Mouse (Mus musculus): ENCODE measurements around the gene Cdc7. TPM values are rescaled to one million over a fixed set of nuclear protein-coding genes. Genes with fewer than 3 reads are reported as not detected.

Cdc7 gene
- total and polyA plus RNA-seq, 2 experiments from 2014 or later = 23.5 to 36.8 TPM

DNA sequence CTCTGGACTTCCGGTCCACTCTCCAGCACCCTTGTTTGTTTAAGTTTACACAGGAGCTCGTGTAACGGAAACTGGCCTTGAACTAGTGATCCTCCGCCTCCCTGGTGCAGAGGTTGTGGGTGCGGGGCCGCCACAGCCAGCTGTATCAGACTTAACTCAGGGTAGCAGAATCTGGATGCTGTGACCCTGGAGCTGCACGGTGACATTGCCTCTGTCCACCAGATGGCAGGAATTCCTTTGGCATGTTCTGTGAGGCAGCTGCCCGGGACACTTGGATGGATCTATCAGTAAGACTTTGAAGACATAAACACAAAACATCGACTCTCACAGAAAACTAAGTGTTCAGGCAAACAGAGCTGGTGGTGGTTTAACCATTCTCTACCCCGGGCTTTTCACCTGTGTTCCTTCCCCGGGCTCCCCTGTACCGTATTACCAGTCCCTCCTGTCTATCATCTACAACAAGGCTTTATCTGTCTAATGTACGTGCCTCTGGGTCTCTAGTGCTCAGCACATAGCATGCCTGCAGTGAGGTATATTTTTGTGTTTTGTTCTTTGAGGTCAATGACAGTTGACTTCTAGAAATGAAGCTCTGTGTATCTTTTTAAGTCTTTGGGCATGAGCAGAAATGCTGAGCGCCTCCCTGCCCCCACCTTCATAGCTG lies 26.6 kb downstream of the Cdc7 start:
- WGBS = 52% methylated on average over 14 of the region's 14 CpGs
- Histone ChIP-seq H3K9me3 (ENCODE audit: low read length) (no peaks in the 10 kb centered on the region), H3K9ac (no peak overlapping the region), H3K4me1 (ENCODE audit: insufficient read depth) (no peaks in the 10 kb centered on the region), H3K36me3 (ENCODE audit: insufficient read depth) (no peaks in the 10 kb centered on the region), H3K27me3 (ENCODE audit: insufficient read depth, low read length) (no peaks in the 10 kb centered on the region), H3K27ac (ENCODE audit: low read depth, low read length) (no peak overlapping the region), H3K4me2 (ENCODE audit: low read depth) (no peak overlapping the region), H3K4me3 (ENCODE audit: low read depth, low read length) (no peak overlapping the region)
- DNase-seq (peak; percentile 61), ATAC-seq (0 out of 2 replicates have a peak, but pooled peaks have one; percentile 53)
- peak; percentile 80 for TF ChIP-seq CTCF (IDR thresholded peaks at IDR 0.05; ENCODE audit: low read depth)

DNA sequence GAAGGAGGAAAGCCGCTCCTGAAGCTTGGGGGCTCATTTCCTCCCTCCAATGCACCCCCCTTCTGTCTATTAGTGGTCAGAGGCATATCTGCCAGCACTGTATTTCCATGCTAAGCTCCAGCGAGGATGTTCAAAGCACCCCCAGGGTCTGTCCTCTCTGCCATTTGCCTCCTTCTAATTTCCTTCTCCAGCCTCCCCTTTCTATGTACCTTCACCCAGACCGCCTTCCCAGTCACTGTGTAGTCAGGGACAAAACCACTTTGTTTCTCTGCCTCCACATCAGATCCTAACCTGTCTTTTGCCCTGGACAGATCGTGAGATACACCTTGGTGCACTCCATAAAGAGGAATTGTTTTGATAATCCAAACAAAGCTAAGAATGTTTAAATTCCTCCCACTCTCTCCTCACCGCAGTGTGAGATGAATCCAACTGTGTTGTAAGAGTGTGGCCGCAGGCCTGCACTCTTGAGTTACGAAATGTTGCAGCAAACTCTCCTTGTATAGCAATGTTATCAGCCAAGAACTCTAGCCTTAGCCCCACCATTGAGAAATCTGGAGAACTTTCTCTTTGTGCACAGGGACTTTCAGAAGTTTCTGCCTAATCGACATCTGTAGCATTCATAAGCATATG lies 27.3 kb downstream of the Cdc7 start:
- Histone ChIP-seq H3K27me3 (ENCODE audit: insufficient read depth, low read length) (no peaks in the 10 kb centered on the region), H3K4me3 (ENCODE audit: low read depth, low read length) (no peak overlapping the region), H3K4me1 (ENCODE audit: insufficient read depth) (no peaks in the 10 kb centered on the region), H3K27ac (ENCODE audit: low read depth, low read length) (no peak overlapping the region), H3K9me3 (ENCODE audit: low read length) (no peaks in the 10 kb centered on the region), H3K4me2 (ENCODE audit: low read depth) (no peak overlapping the region), H3K36me3 (ENCODE audit: insufficient read depth) (no peaks in the 10 kb centered on the region), H3K9ac (no peak overlapping the region)
- DNase-seq = no peak
- TF ChIP-seq CTCF (IDR thresholded peaks at IDR 0.05; ENCODE audit: low read depth) = no peak
- WGBS = 77% methylated on average over 8 of the region's 8 CpGs
- no peak for ATAC-seq

DNA sequence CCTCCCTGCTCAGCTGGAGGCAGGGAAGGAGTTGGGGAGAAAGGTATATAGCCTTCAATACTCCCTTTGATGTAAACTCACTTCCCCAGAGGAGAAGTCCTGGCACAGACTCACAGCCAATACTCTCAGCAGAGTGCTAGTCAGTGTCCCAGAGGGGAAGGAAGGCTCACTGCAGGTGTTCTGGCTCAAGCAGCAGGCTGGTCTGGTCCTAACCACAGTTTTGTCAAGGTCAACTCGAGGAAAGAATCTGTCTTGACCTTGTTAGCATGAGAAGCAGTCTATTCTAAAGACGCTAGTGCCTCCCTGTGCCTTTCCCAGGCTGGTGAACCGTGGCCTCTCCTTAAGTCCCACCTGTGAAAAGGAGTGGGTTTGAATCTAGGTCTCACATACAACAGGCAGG lies 30.6 kb downstream of the Cdc7 start:
- Histone ChIP-seq H3K4me3 (ENCODE audit: low read depth, low read length) (no peak overlapping the region), H3K4me2 (ENCODE audit: low read depth) (no peak overlapping the region), H3K27me3 (ENCODE audit: insufficient read depth, low read length) (no peaks in the 10 kb centered on the region), H3K36me3 (ENCODE audit: insufficient read depth) (no peaks in the 10 kb centered on the region), H3K4me1 (ENCODE audit: insufficient read depth) (no peaks in the 10 kb centered on the region), H3K27ac (ENCODE audit: low read depth, low read length) (no peak overlapping the region), H3K9me3 (ENCODE audit: low read length) (no peaks in the 10 kb centered on the region), H3K9ac (no peak overlapping the region)
- DNase-seq (no peak), ATAC-seq (no peak)
- TF ChIP-seq CTCF (IDR thresholded peaks at IDR 0.05; ENCODE audit: low read depth) = no peak
- WGBS = 26% methylated on average over 3 of the region's 3 CpGs

DNA sequence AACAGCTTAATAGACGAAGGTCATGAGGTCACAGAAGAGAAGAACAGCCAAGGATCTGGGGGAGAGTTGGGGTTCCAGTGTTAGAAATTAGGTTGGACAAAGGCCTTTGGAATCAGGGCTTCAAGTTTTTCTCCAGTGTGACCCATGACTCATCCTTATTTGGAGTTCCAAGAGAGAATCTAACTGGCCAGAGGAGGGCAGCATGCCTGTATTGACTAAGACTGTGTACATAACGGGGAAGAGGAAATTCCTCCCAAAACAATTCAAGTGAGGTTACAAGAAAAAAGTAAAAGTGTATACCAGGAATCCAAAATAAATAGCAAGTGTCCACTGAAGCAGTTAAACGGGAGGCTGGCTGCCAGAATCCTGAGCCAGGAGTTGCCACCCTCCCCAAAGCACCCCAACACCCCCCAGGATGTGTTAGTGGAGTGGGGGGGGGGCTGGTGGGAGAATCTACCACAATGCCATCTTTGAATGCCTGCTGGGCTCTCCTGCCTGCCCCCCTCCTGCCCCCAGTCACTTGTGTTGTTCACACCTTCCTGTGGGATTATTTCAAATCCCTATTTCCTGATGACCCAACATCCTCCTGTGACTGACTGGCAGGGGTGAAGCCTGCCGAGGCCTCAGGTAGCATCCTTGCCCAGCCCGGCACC lies 31.9 kb downstream of the Cdc7 start:
- no peak overlapping the region for H3K4me2 ChIP-seq (ENCODE audit: low read depth)
- H3K9me3 ChIP-seq (ENCODE audit: low read length) = no peaks in the 10 kb centered on the region
- TF ChIP-seq CTCF (IDR thresholded peaks at IDR 0.05; ENCODE audit: low read depth) = peak; percentile 76
- H3K27me3 ChIP-seq (ENCODE audit: insufficient read depth, low read length) = no peaks in the 10 kb centered on the region
- no peaks in the 10 kb centered on the region for H3K4me1 ChIP-seq (ENCODE audit: insufficient read depth)
- H3K36me3 ChIP-seq (ENCODE audit: insufficient read depth) = no peaks in the 10 kb centered on the region
- no peak overlapping the region for H3K9ac ChIP-seq
- DNase-seq (peak; percentile 72), ATAC-seq (no peak; the same call in 1 of the 2 replicates)
- H3K4me3 ChIP-seq (ENCODE audit: low read depth, low read length) = no peak overlapping the region
- H3K27ac ChIP-seq (ENCODE audit: low read depth, low read length) = no peak overlapping the region
- 43% methylated on average over 5 of the region's 5 CpGs for WGBS

DNA sequence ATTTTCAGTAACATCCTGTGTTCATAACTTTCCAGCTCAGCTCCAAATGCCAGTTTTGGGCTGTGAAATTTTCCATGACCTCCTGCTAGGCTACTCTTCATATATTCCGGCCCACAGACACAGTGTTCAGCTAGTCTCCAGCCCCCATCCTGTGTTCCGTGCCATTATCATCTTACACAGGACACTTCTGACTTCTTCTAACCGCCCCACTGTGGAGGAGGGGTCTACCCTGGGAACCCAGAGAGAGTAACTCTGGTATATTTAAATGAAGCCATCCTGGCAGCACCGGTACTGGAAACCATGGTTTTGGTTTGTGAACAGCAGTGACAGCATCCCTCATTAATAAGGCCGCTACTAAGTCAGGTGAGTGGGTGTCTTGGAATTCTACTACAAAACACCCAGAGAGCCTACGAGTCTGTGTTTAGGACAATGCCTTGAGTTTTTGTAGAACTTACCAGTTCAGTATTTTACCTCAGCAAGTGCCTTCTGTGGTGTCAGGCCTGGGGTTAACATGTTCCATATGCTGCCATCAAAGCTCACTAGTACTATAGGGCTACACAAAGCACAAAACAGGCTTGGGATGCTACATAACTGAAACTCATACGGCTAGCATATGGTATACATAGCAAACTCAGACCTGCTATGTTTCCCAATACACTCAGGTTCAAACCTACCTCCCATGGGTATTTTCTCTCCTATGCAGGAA lies 32.6 kb downstream of the Cdc7 start:
- H3K27me3 ChIP-seq (ENCODE audit: insufficient read depth, low read length) = no peaks in the 10 kb centered on the region

DNA sequence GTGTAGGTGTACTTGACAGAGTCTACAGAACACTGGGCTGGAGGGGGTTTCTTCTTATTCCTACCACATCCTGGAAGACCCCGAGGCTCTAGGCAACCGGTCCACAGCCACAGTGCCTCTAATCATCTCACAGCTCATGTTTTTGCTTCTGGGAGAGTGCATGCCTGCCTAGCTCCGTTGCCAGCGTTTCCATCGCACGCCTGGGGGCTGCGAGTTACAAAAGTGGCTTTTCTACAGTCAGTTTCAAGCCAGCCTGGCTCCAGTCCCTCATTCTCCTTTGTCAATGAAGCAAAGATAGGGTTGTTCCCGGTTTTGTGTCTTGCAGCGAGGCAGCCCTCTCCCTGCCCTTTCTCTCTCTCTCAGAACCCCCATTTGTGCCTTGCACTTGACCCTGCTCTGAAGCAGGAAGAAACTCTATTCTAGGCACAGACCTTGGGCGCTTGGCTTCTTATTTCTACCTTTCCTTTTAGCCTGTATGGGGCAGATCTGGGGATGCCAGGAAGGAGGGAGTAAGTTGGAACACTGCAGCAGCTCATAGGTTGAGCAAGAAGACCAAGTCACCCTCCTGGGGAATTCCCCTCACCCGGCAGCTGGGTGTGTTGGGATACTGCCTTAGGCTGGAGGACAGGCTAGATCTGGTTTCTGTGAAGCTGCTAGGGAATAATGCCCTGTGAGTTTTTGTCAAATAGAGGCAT lies 37.4 kb downstream of the Cdc7 start:
- 40% methylated on average over 11 of the region's 11 CpGs for WGBS
- no peak overlapping the region for H3K4me2 ChIP-seq (ENCODE audit: low read depth)
- TF ChIP-seq CTCF (IDR thresholded peaks at IDR 0.05; ENCODE audit: low read depth) = no peak
- no peaks in the 10 kb centered on the region for H3K27me3 ChIP-seq (ENCODE audit: insufficient read depth, low read length)
- H3K36me3 ChIP-seq (ENCODE audit: insufficient read depth) = no peaks in the 10 kb centered on the region
- peak; percentile 22 for DNase-seq
- H3K4me3 ChIP-seq (ENCODE audit: low read depth, low read length) = no peak overlapping the region
- peak; percentile 42; the same call in 1 of the 2 replicates for ATAC-seq
- no peak overlapping the region for H3K27ac ChIP-seq (ENCODE audit: low read depth, low read length)
- no peaks in the 10 kb centered on the region for H3K9me3 ChIP-seq (ENCODE audit: low read length)
- H3K9ac ChIP-seq = no peak overlapping the region
- no peaks in the 10 kb centered on the region for H3K4me1 ChIP-seq (ENCODE audit: insufficient read depth)

More for the DNA sequence above, 32.6 kb downstream of the Cdc7 start:
- Histone ChIP-seq H3K4me3 (ENCODE audit: low read depth, low read length) (no peak overlapping the region), H3K4me1 (ENCODE audit: insufficient read depth) (no peaks in the 10 kb centered on the region), H3K9ac (no peak overlapping the region), H3K36me3 (ENCODE audit: insufficient read depth) (no peaks in the 10 kb centered on the region), H3K4me2 (ENCODE audit: low read depth) (no peak overlapping the region), H3K9me3 (ENCODE audit: low read length) (no peaks in the 10 kb centered on the region), H3K27ac (ENCODE audit: low read depth, low read length) (no peak overlapping the region)
- DNase-seq (no peak), ATAC-seq (no peak)
- 76% methylated on average over 7 of the region's 7 CpGs for WGBS
- TF ChIP-seq CTCF (IDR thresholded peaks at IDR 0.05; ENCODE audit: low read depth) = no peak
